Mouse (Mus musculus): ENCODE data around the gene Aasdh. TPM values are rescaled to one million over a fixed set of nuclear protein-coding genes. Genes with fewer than 3 reads are reported as not detected.

Aasdh gene
- polyA plus RNA-seq, 1 experiment from 2014 or later: 22.4 TPM

GRCm38 (mm10) chr5:76902131-76902530 lies 3.2 kb downstream of the Aasdh start:
- H3K4me2 ChIP-seq (replicated peaks): no peak overlapping the region
- no peaks in the 10 kb centered on the region for H3K27me3 ChIP-seq
- no peaks in the 10 kb centered on the region for H3K9me3 ChIP-seq (replicated peaks)
- H3K4me3 ChIP-seq: no peak overlapping the region
- no peak for ATAC-seq (ENCODE audit: low FRiP score)
- H3K27ac ChIP-seq: no peak overlapping the region
- H3K4me1 ChIP-seq: peaks cover 10% of the 10 kb centered on the region
- no peak overlapping the region for H3K9ac ChIP-seq
- WGBS: 85% methylated on average over 4 of the region's 4 CpGs
- H3K36me3 ChIP-seq: 0 out of 2 replicates have a peak, but pooled peaks cover 6% of the 10 kb centered on the region

- Histone ChIP-seq H3K4me2 (replicated peaks) (no peak overlapping the region), H3K36me3 (peaks cover 65% of the 10 kb centered on the region)
- 94% methylated on average over 2 of the region's 2 CpGs for WGBS
These were observed 12.2 kb downstream of the Aasdh start for GRCm38 (mm10) chr5:76893084-76893483.

GRCm38 (mm10) chr5:76892608-76893007 lies 12.7 kb downstream of the Aasdh start:
- Histone ChIP-seq H3K27me3 (no peaks in the 10 kb centered on the region), H3K4me3 (no peak overlapping the region), H3K36me3 (peaks cover 63% of the 10 kb centered on the region), H3K27ac (no peak overlapping the region), H3K9ac (no peak overlapping the region), H3K4me2 (replicated peaks) (no peak overlapping the region), H3K4me1 (no peaks in the 10 kb centered on the region), H3K9me3 (replicated peaks) (no peaks in the 10 kb centered on the region)
- 82% methylated on average over 2 of the region's 2 CpGs for WGBS
- no peak for ATAC-seq (ENCODE audit: low FRiP score)

More at GRCm38 (mm10) chr5:76893084-76893483, 12.2 kb downstream of the Aasdh start:
- Histone ChIP-seq H3K9me3 (replicated peaks) (no peaks in the 10 kb centered on the region), H3K4me3 (no peak overlapping the region), H3K9ac (no peak overlapping the region), H3K4me1 (no peaks in the 10 kb centered on the region), H3K27ac (no peak overlapping the region), H3K27me3 (no peaks in the 10 kb centered on the region)
- ATAC-seq (ENCODE audit: low FRiP score): no peak

GRCm38 (mm10) chr5:76887011-76887410 lies 18.3 kb downstream of the Aasdh start:
- H3K4me1 ChIP-seq: no peaks in the 10 kb centered on the region
- no peak overlapping the region for H3K4me2 ChIP-seq (replicated peaks)
- H3K27ac ChIP-seq: no peak overlapping the region
- H3K9me3 ChIP-seq (replicated peaks): no peaks in the 10 kb centered on the region
- WGBS: 95% methylated on average over 2 of the region's 2 CpGs
- H3K27me3 ChIP-seq: no peaks in the 10 kb centered on the region
- no peak overlapping the region for H3K4me3 ChIP-seq
- H3K9ac ChIP-seq: no peak overlapping the region
- ATAC-seq (ENCODE audit: low FRiP score): no peak
- H3K36me3 ChIP-seq: peaks cover 67% of the 10 kb centered on the region

GRCm38 (mm10) chr5:76884107-76884506 lies 21.2 kb downstream of the Aasdh start:
- Histone ChIP-seq H3K27ac (no peak overlapping the region), H3K4me2 (replicated peaks) (no peak overlapping the region), H3K4me3 (no peak overlapping the region), H3K36me3 (peaks cover 48% of the 10 kb centered on the region), H3K9ac (no peak overlapping the region), H3K9me3 (replicated peaks) (no peaks in the 10 kb centered on the region), H3K27me3 (no peaks in the 10 kb centered on the region), H3K4me1 (no peaks in the 10 kb centered on the region)
- 96% methylated on average over 1 of the region's 1 CpGs for WGBS
- ATAC-seq (ENCODE audit: low FRiP score): no peak

- H3K4me1 ChIP-seq: no peaks in the 10 kb centered on the region
- no peaks in the 10 kb centered on the region for H3K9me3 ChIP-seq (replicated peaks)
- peaks cover 60% of the 10 kb centered on the region for H3K36me3 ChIP-seq
- H3K4me3 ChIP-seq: no peak overlapping the region
- H3K27me3 ChIP-seq: no peaks in the 10 kb centered on the region
- no peak for ATAC-seq (ENCODE audit: low FRiP score)
- 90% methylated on average over 25 of the region's 25 CpGs for WGBS
- H3K9ac ChIP-seq: no peak overlapping the region
- H3K4me2 ChIP-seq (replicated peaks): no peak overlapping the region
- H3K27ac ChIP-seq: no peak overlapping the region
These were observed 29.1 kb downstream of the Aasdh start for GRCm38 (mm10) chr5:76876106-76876758.

GRCm38 (mm10) chr5:76869553-76869952 lies 35.8 kb downstream of the Aasdh start:
- H3K4me1 ChIP-seq: no peaks in the 10 kb centered on the region
- WGBS: 58% methylated on average over 6 of the region's 6 CpGs
- no peak for ATAC-seq (ENCODE audit: low FRiP score)
- no peak overlapping the region for H3K4me3 ChIP-seq
- peak overlapping the region; percentile 36 for H3K4me2 ChIP-seq (replicated peaks)
- H3K9ac ChIP-seq: no peak overlapping the region
- no peaks in the 10 kb centered on the region for H3K9me3 ChIP-seq (replicated peaks)
- no peak overlapping the region for H3K27ac ChIP-seq
- H3K36me3 ChIP-seq: peaks cover 74% of the 10 kb centered on the region
- H3K27me3 ChIP-seq: no peaks in the 10 kb centered on the region

- Histone ChIP-seq H3K4me3 (peak overlapping the region; percentile 12; the same call in 1 of the 2 replicates), H3K9ac (no peak overlapping the region), H3K36me3 (peaks cover 70% of the 10 kb centered on the region), H3K27me3 (no peaks in the 10 kb centered on the region), H3K9me3 (replicated peaks) (no peaks in the 10 kb centered on the region), H3K27ac (no peak overlapping the region), H3K4me1 (no peaks in the 10 kb centered on the region), H3K4me2 (replicated peaks) (peak overlapping the region; percentile 36)
- 28% methylated on average over 16 of the region's 16 CpGs for WGBS
- ATAC-seq (ENCODE audit: low FRiP score): no peak
These were observed 36.5 kb downstream of the Aasdh start for GRCm38 (mm10) chr5:76868693-76869286.

- H3K36me3 ChIP-seq: peaks cover 59% of the 10 kb centered on the region
- H3K9me3 ChIP-seq (replicated peaks): no peaks in the 10 kb centered on the region
- H3K4me2 ChIP-seq (replicated peaks): no peak overlapping the region
- no peak overlapping the region for H3K4me3 ChIP-seq
- H3K27me3 ChIP-seq: no peaks in the 10 kb centered on the region
- no peak overlapping the region for H3K27ac ChIP-seq
- no peaks in the 10 kb centered on the region for H3K4me1 ChIP-seq
- H3K9ac ChIP-seq: no peak overlapping the region
- 77% methylated on average over 8 of the region's 8 CpGs for WGBS
- no peak for ATAC-seq (ENCODE audit: low FRiP score)
These were observed 38.5 kb downstream of the Aasdh start for GRCm38 (mm10) chr5:76866819-76867218.

GRCm38 (mm10) chr5:76858444-76858843 lies 46.9 kb downstream of the Aasdh start:
- WGBS: 73% methylated on average over 13 of the region's 13 CpGs
- no peak overlapping the region for H3K4me3 ChIP-seq
- H3K9me3 ChIP-seq (replicated peaks): no peaks in the 10 kb centered on the region
- peaks cover 32% of the 10 kb centered on the region for H3K36me3 ChIP-seq
- peaks cover 35% of the 10 kb centered on the region for H3K27me3 ChIP-seq
- H3K27ac ChIP-seq: no peak overlapping the region
- ATAC-seq (ENCODE audit: low FRiP score): no peak
- no peak overlapping the region for H3K9ac ChIP-seq
- H3K4me1 ChIP-seq: peaks cover 19% of the 10 kb centered on the region
- no peak overlapping the region for H3K4me2 ChIP-seq (replicated peaks)

- peak overlapping the region; percentile 22 for H3K4me3 ChIP-seq
- WGBS: 21% methylated on average over 62 of the region's 62 CpGs
- H3K4me1 ChIP-seq: peaks cover 19% of the 10 kb centered on the region
- no peak for ATAC-seq (ENCODE audit: low FRiP score)
- no peak overlapping the region for H3K27ac ChIP-seq
- H3K9ac ChIP-seq: no peak overlapping the region
- peaks cover 35% of the 10 kb centered on the region for H3K27me3 ChIP-seq
- H3K9me3 ChIP-seq (replicated peaks): no peaks in the 10 kb centered on the region
- peak overlapping the region; percentile 50 for H3K4me2 ChIP-seq (replicated peaks)
- H3K36me3 ChIP-seq: peaks cover 39% of the 10 kb centered on the region
These were observed 48.0 kb downstream of the Aasdh start for GRCm38 (mm10) chr5:76857103-76858015.
